Mouse (Mus musculus) heart, postnatal 25 days (tissue): ENCODE results near the gene Tiprl. TPM values are rescaled to one million over a fixed set of nuclear protein-coding genes. Genes with fewer than 3 reads are reported as not detected.

Experiments
- DNase-seq: peaks from one replicate; pipeline ENCODE4 v3.0.0; 2022; ENCODE audit warnings: low spot score
- intact Hi-C: fragments of 180-260 bp; cut with DNase I; formaldehyde crosslinking; loops from one replicate; pipeline ENCODE4 v1.15.1; 2025
- total RNA-seq, 2 experiments: library from RNA; stranded (reverse); gene quantifications; 2 replicates each; pipeline ENCODE4 v1.2.3; 2021

Gene Tiprl
- total RNA-seq, 2 experiments from 2014 or later: 33.9 to 38.4 TPM

DNA sequence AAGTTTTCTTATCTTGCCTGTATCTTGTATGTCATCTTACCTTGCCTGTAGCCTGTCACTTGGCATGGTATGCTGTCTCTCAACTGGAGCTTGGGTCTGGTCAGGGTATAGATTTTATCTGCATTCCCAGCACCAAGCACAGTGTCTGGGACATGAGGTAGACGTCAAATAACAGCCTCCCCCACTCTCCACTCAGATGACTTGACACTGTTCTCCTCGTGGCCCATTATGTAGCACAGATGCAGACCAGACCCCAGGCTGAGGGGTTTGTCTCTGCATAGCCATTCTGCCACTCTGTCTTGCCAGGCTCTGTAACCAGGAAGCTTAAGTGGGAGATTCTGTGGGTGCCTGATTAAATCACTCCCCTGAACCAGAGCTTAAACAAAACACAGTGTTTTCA lies 31.2 kb downstream of the Tiprl start:
- intact Hi-C loops: no loop called here
- DNase-seq: no peak

DNA sequence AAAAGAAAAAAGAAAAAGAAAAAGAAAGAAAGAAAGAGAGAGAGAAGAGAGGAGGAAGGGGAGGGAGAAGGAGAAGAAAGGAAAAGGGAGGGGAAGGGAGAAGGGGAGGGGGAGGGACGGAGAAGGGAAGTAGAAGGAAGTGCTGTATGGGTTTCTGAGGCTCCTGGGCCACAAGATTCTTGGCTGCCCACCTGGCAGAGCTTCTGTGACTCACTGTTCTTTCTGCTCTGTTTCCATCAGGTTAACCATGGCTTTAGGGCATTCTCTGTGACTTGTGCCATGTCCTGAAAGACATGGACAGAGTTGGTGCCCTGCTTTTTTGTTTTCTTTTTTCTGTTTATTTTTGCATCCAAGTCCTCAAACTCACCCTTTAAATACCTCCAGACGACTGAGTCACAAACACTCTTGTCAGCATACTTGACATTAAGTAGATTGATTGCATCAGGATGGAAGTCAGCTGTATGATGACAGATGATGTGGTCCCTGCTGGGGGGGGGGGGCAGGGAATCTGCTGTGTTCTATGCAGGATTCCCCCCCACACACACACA lies 33.2 kb downstream of the Tiprl start:
- intact Hi-C loops: no loop called here
- DNase-seq: no peak

DNA sequence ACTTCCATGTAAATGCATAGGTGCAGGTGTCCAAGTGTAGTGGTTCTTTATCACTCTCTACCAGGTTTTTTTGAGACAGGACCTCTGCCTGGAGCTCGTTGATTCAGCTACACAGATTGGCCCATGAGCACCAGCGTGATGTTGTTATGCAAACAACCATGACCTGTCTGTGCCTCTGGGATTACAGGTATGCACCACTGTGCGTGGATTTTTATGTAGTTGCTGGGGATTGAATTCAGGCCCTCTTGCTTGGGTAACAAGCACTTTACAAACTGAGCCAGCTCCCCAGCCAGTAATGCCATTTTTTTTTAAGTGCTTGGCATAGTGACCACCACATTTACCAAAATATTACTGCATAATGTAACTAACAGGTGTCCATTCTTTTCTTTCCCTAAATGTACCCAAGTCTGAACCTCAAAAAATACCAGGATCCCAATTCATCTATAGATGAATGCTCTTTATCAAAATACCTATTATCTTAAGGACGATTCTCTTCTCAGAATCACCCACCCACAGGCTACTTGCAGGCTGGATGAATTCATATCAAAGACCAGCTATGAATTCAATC lies 35.3 kb downstream of the Tiprl start:
- no peak for DNase-seq
- intact Hi-C loops: no loop called here

DNA sequence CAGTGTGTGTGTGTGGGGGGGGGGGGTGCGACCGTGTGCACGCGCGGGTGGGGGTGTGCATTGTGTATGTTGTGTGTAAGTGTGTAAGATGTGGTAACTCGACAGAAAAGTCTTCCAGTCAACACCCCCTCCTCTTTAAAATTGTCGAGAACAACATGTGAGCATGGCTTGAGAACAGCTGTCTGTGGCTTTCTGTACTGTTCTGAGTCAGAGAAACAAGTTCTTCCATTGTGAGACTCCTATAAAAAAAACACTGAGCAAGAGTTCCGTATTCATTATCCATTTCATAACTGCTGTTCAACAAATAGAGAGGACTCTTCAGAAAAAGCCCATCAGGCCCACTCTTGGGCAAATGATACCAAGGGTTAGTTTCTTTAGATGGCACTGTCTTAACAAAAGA lies 36.0 kb downstream of the Tiprl start:
- intact Hi-C loops: no loop called here
- DNase-seq: no peak

DNA sequence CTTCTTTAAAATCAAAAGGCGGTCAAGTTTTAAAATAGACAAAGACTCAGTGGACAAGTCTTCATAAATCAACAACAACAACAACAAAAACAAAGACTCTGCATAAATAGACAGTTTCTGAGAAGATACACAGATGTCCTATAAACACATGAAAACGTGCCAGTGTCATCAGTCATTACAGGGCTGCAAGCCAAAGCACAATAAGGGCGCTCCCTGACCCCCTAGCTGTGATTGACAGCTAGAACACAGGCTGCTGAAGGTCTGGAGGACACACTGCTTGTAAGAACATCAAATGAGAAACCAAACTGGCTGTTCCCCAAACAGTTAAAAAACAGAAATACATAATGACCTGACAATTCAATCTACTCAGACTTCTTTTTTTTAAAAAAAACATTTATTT lies 37.2 kb downstream of the Tiprl start:
- intact Hi-C loops: loop anchor here (5.0 kb wide), 1 partner anchor 38 kb away; the partner anchor contains the start of gene Tiprl
- no peak for DNase-seq

DNA sequence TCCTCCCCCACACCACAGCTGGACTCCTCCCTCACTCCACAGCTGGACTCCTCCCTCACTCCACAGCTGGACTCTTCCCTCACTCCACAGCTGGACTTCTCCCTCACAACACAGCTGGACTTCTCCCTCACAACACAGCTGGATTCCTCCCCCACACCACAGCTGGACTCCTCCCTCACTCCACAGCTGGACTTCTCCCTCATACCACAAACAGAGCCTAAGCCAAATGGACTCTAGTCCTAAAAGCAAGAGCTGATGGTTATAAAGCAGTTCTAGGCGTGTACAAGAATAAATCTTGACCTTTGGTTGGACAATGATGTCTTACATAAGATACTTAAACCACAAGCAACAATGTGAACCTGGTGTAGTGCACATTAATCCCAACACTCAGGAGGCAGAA lies 37.8 kb downstream of the Tiprl start:
- intact Hi-C loops: loop anchor here (5.0 kb wide), 1 partner anchor 38 kb away; the partner anchor contains the start of gene Tiprl
- DNase-seq: no peak

DNA sequence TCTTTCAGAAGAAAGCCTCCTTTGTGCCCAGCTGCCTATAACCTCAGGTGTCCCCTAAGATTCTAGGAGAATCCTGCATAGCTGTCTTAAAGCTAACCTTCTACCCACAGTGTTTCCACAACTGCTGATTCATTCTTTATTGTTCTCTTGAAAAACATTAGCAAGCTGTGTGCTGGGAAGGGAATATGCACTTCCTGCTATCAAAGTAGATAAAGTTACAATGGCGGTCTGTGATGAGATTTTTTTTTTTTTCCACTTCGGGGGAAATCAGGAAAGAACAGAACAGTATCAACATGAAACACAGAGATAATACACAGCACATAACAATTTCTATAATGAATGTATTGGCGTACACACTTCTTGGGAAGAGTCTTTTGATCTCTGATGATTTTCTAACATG lies 38.9 kb downstream of the Tiprl start:
- no peak for DNase-seq
- intact Hi-C loops: loop anchor here (5.0 kb wide), 1 partner anchor 39 kb away; the partner anchor contains the start of gene Tiprl

DNA sequence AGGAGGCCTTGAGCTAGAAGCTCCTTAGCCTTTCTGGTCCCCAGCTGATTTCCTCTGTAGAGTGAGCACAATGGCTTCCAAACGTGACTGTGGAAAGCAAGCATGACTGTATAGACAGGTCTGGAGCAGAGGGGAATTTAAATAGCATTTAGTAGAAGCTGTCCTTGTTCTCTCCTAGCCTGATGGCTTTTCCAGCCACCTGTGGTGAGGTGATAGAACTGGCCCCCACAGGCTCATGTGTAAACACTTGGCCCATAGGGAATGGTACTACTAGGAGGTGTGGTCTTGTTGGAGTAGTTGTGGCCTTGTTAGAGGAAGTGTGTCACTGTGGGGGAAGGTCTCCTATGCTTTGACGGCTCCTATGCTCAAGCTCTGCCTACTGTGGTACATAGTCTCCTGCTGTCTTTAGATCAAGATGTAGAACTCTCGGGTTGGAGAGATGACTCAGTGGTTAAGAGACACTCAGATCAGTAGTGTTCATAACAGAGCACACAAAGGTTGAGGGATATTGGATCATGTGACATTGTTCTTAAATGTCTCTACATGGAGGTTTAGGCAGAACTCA lies 41.3 kb downstream of the Tiprl start:
- DNase-seq: no peak
- intact Hi-C loops: loop anchor here (5.0 kb wide), 1 partner anchor 42 kb away; the partner anchor contains the start of gene Tiprl

DNA sequence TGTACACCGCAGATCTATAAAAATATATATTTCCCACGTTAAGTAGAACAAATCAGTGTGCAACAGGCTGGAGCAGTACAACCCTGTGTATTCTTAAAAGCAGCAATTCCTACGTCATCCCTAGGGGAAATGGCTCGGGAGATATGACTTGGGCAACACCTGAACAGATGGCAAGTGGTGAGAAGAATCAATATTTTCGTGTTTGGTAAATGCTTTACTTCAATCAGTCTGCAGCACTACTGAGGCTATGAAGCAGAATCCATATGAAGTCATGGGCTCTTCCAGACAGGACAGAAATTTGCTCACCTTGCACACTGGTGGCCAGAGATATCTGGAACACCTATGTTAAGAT lies 42.2 kb downstream of the Tiprl start:
- no peak for DNase-seq
- intact Hi-C loops: loop anchor here (5.0 kb wide), 1 partner anchor 43 kb away; the partner anchor contains the start of gene Tiprl

DNA sequence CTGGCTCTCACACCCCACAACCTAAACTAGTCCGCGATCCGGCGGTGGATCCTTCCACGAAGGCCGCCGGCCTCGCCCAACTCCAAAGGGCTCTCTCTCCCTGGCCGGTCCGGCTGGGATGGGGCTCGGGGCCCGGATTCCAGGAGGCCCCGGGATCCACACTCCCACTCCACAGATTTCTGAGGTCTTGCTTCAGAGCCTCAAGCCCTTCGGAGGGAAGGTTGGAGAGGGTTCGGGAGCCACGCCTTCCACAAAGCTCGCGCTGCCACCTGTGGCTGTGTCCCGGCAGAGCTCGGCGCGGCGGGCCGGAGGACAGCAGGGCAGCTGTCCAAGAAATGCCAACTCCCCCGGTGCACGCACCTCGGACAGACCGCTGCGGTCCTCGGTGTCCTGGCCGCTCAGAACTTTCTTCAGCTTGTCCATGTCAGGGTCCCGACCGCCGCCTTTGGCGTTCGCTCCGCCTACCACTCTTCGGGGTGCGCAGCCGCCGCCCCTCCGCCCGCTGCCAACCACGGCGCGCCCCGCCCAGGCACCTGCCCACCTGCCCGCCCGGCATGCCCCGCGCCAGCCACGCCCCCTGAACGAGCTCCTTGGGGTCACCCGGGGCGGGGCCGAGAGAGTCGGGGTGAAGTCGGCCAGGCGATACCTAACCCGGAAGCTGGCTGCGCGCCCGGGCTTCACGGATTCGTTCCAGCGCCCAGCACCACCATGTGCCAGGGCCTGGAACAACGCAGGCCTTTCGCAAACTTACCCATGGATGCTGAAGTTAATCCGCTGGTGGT lies 42.7 kb downstream of the Tiprl start, which contains the start of gene Sft2d2:
Gene Sft2d2 (minus strand): TSS at position 559 of the 782 bp plus-strand sequence.
- intact Hi-C loops: no loop called here

DNA sequence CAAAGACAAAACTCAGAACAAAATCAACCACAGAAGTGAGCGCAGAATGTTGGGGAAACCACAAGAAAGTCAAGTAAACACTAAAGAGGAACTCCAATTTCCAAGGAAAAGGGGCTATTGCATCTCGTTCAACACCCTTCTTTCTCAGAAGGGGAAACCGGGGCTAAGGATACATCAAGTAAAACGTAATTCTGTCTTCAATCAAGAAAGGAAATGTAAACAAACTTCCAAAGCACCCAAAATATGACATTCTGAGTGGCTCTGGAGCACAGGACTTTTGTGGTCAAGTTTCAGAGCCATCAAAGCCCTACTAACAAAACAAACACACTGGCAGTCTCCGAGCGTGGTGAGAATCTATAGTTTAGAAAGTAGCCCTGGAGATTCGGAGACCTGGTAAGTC lies 43.4 kb downstream of the Tiprl start:
- no peak for DNase-seq

More for the DNA sequence above, 42.7 kb downstream of the Tiprl start, which contains the start of gene Sft2d2:
- peak; percentile 76 for DNase-seq

DNA sequence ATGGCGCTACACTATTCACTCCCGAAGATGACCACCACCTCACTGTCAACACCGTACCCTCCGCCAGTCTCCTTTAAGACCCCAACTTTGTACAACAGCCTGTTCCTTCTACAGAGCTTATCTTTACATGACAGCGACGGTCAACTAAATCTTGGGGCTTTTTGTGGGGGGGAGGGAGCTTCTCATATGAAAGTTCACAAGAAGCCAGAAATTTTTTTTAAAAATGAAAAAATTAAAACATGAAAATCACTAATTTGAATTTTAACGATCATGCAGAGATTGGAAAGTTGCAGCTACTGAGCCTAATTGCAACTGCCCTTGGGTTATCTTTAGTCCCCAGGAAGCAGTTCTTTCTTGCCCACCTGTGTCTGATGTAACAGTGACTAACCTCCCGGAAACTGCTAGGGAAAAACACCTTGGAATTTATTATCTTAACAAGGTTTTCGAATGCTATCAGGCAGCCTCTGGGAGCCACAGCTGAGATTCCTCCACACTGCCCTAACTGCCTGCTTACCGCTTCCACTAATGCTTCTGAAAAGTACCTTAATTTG lies 44.0 kb downstream of the Tiprl start:
- intact Hi-C loops: no loop called here
- DNase-seq: no peak

More for the DNA sequence above, 43.4 kb downstream of the Tiprl start:
- intact Hi-C loops: no loop called here

DNA sequence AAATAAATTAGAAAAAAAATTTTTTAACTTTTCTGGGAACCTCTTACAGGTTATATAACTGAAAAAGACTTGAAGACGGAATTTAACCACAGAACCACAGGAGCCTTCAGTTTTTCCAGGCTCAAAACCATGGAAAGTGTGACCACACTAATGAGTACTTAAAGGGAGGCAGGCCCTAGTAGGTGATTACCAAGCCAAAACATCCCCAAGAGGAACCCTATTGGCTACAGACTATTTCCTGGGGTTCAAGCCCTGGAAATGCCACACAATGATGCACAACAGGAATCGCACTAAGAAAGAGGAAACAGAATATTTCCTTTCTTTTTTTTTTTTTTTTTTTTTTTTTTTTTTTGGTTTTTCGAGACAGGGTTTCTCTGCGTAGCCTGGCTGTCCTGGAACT lies 44.7 kb downstream of the Tiprl start:
- intact Hi-C loops: no loop called here
- DNase-seq: no peak

DNA sequence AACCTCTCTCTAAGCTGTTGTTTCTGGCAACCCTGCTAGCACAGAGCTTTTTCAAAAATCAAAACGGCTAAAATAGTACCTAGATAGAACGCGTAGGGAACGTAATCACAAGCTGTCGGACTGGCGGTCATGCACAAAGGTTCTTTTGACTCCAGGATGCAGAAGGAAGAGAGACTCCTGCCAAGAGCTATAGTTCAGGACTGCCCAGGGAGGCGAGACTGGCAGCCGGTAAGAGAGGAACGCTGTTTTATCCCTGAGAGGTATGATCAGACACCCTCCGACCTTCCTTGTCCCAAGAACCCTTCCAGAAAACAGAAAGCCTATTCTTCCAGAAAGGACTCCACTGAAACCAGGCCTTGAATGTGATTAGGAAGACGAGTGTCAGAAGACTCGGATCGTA lies 45.2 kb downstream of the Tiprl start:
- intact Hi-C loops: no loop called here
- no peak for DNase-seq

DNA sequence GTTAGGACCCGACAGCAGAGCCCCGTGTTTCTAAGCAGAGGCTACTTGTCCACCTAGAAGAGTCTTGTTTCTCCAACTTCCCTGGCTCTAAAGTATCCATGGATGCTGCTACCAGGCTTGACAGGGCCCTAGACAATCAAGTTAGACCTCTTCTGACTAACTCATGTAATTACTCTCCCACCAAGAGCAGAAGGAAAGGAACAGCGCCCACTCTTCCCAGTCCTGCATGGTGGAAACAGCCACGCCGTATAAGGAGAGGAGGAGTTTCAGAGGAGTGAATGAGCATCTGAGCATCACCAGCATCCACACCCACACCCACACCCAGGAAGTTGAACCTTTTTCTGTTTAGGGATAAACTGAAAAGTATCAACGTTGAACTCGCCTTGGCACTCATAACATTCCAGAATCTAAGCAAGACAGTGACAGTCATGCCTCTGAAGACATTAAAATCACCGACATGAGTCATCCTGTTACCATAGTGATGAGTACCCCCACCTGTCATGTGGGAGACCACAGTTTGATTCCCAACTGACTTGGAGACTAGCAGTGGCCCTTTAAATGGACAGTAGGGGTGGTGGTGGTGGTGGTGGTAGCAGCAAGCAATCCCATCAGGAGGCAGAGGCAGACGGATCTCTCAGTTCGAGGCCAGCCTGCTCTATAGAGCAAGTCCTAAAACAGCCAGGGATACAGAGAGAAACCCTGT lies 46.1 kb downstream of the Tiprl start:
- DNase-seq: no peak
- intact Hi-C loops: no loop called here

DNA sequence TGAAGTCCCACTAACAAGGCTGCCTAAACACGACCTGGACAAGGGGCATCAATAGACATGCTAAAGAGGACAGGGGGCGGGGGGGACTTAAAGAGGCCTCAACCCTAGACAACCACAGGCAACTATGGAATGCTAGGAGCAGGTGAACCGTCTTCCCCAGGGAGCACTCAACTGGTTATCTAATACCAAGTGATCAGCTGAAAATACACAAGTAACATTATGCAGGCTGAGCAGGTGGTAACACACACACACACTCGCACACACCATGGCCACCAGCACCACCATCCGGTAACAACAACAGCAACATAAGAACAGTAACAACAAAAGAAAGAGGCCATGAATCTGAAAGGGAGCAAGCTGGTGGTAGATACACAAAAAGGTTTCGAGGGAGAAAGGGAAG lies 46.7 kb downstream of the Tiprl start:
- intact Hi-C loops: no loop called here

DNA sequence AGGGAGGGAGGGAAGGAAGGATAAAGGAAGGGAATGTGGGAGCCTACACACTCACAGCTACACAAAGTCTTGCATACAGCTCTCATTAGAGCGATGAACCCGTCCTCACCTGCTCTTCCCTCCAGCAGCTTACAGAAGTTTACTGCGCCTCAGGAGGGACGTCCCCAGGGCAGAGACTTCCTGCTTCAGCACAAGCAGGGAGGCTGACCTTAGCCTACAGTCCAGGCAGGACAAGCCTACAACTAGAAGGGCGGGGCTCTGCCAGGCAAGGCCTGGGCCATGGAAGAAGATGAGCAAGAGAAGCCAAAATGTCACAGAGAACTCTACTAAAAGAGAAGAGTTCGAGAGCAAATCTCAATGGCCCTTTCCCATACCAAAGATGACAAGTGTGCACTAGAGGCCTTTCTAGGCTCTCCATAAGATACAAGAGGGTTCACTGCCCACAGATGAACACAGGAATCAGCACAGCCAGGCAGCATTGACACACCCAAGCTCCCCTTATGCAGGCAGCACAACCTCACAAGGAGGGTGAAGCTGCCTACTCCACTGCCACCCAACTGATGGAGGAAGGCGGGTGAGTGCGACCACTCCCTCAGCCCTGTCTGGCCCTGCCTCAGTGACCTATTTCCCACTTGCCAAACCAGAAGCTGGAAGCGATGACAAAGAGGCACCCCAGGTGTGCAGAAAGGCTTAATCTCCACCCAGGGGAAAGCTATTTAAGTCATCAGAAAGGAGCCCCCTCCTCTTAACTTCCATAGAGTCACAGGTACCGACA lies 47.8 kb downstream of the Tiprl start:
- no peak for DNase-seq
- intact Hi-C loops: no loop called here

More for the DNA sequence above, 46.7 kb downstream of the Tiprl start:
- DNase-seq: no peak

DNA sequence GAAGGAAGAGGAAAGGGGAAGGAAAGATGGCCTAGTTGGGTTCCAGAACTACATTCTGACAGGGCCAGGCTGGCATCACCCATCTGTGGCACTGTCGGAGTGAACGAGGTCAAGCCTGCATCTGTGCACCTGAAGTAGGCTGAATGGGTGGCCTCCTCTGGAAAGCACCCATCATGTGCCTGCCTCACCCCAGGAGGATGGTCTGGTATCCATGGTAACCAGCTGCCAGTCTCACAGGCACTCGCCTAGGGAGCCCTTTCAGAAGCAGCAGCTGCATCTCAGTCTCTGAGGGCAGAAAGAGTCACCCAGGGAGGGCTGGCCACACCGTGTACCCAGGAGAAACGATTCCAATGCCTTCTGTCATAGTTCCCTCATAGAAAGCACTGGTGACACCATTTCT lies 49.4 kb downstream of the Tiprl start:
- no peak for DNase-seq
- intact Hi-C loops: no loop called here

DNA sequence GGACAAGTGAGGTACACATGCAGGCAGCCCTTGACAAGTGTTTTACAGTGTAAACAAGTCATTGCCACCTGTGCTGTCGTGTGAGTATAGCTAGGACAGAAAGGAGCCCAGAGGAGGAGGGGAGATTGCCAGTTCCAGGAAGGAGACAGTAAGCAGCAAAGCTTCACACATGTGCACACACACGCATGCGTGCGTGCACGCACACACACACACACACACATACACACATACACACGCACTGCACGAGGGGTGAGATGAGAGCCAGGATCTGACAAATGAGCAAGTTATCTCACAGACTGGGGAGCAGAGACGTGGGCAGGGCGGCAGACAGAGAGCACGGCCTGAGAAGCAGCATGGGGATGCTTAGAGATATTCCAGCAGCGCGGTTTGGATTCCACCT lies 50.3 kb downstream of the Tiprl start:
- intact Hi-C loops: no loop called here

More for the DNA sequence above, 50.3 kb downstream of the Tiprl start:
- DNase-seq: no peak
